Mouse (Mus musculus) erythroblast, embryonic 14.5 days (primary cell): ENCODE data around the gene Fem1a.

Experiments
- GATA1 ChIP-seq: IDR thresholded peaks from 2 replicates; pipeline ENCODE4 v1.6.1; 2012; ENCODE audit warnings: low read length, inconsistent platforms, mixed read lengths
- TAL1 ChIP-seq: IDR thresholded peaks from 3 replicates; pipeline ENCODE4 v1.6.1; 2012; ENCODE audit warnings: low read length, inconsistent platforms, mixed read lengths

DNA sequence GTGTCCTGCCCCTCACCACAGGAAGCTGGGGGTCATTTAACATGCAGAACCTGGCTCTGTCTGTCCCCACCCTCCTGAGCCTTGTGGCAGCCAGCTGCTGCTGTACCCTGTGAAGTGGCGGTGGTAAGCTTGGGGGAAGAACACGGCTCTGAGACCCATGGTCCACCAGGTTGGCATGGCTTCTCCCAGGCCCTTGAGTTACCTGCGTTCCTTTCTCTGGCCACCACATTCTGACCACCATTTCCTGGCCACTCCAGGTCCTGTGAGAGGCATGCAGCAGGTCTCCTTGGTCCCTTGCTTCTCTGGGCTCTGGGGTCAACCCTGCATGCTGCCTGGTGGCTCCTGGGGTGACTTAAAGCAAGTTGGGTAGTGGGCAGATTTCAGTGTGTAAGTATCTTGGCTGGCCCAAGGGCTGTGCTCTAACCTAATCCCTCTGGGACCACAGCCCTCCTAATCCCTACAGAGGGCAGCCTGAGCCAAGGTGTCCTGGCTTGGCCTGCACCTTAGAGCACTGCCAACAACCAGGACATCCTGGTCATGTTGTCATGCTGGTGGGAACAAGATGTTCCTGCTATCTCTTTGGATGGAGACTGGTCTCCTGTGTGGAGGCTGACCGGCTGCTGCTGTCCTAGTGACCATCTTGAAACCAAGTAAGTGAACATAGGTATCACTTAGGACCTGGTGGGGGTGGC lies 36.1 kb downstream of the Fem1a start, which contains the start of gene Plin3:
- TF ChIP-seq GATA1 (no peak), TAL1 (no peak)
